Mouse (Mus musculus): ENCODE measurements around the gene Wdr31. TPM values are rescaled to one million over a fixed set of nuclear protein-coding genes. Genes with fewer than 3 reads are reported as not detected.
"Not testable (repeated sequence)": the region's sequence is repeated elsewhere in the genome, so short reads cannot be mapped to it uniquely, and the experiment has no call there.

Wdr31 gene
- polyA plus RNA-seq, 1 experiment from 2014 or later, result 12.5 TPM

DNA sequence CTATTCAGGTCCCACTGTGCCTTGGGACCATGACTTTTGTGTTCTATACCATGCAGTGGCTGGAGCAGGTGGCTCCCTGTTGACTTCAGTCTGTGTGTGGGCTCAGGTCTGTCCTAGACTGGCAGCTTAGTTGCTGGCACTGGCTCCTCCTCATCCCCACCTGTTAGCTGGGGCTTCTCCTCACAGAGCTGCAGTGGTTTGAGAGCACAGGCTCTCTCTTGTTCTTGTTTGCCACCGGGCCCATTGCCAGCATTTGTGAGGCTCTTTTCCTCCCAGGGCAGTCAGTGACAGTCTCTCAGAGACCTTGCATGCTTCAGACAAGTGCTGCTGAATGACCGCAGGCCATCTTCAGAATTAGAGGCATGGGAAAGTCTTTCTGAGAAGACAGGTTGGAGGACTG is 22.0 kb upstream of the Wdr31 start:
- no peaks in the 10 kb centered on the region for H3K27me3 ChIP-seq (replicated peaks)
- H3K27ac ChIP-seq (replicated peaks), result no peak overlapping the region
- H3K4me3 ChIP-seq (replicated peaks), result no peak overlapping the region
- no peak overlapping the region for H3K4me2 ChIP-seq
- no peaks in the 10 kb centered on the region for H3K4me1 ChIP-seq
- H3K9me3 ChIP-seq (replicated peaks), result no peaks in the 10 kb centered on the region
- no peak for ATAC-seq (ENCODE audit: low FRiP score)
- no peak overlapping the region for H3K9ac ChIP-seq (replicated peaks)
- H3K36me3 ChIP-seq, result peaks cover 6% of the 10 kb centered on the region; the same call in 1 of the 2 replicates
- WGBS, result 86% methylated on average over 2 of the region's 2 CpGs

DNA sequence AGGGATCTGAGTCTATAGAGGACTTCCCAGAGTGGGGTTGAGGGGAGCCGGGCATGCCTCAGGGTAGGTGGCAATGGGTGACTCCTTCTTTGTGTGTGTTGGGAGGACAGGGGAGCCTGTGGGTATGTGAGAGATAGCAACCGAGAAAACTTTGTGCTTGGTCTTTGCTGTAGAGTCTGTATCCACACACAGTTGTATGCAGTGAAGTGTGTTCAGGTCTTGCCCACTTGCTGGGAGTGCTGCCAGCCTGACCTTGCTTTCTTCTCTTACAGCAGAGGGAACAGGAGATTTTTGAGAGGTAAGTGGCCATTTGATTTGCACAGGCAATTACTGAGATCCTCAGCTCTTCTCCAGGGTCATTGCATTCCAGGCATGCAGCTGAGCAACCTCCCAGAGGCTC is 17.2 kb upstream of the Wdr31 start:
- no peaks in the 10 kb centered on the region for H3K27me3 ChIP-seq (replicated peaks)
- no peak overlapping the region for H3K4me3 ChIP-seq (replicated peaks)
- no peak overlapping the region for H3K4me2 ChIP-seq
- 68% methylated on average over 2 of the region's 2 CpGs for WGBS
- no peaks in the 10 kb centered on the region for H3K36me3 ChIP-seq
- no peaks in the 10 kb centered on the region for H3K4me1 ChIP-seq
- no peak overlapping the region for H3K27ac ChIP-seq (replicated peaks)
- no peaks in the 10 kb centered on the region for H3K9me3 ChIP-seq (replicated peaks)
- H3K9ac ChIP-seq (replicated peaks), result no peak overlapping the region
- no peak for ATAC-seq (ENCODE audit: low FRiP score)

DNA sequence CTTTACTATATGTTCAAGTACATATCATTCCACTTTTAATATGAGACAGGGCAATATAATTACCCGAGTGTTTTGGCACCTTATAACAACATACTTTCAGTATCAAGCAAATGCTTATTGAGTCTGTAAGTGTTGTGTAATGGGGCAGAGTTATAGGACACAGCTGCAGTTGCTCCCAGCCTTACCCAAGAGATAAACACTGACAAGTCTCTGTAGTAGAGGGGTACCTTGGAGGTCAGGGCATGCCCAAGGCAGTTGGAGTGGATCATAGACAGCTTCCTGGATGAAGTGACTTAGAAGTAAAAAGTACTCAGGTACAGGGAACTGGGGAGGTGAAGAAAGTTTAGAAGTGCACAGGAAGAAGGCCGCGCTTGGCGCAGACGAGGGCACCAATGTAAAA is 16.5 kb upstream of the Wdr31 start:
- no peak overlapping the region for H3K4me3 ChIP-seq (replicated peaks)
- ATAC-seq (ENCODE audit: low FRiP score), result no peak
- no peak overlapping the region for H3K9ac ChIP-seq (replicated peaks)
- 0 out of 2 replicates have a peak, but pooled peaks cover 4% of the 10 kb centered on the region for H3K27me3 ChIP-seq (replicated peaks)
- H3K36me3 ChIP-seq, result no peaks in the 10 kb centered on the region
- H3K4me2 ChIP-seq, result no peak overlapping the region
- WGBS, result 95% methylated on average over 5 of the region's 5 CpGs
- H3K27ac ChIP-seq (replicated peaks), result no peak overlapping the region
- no peaks in the 10 kb centered on the region for H3K4me1 ChIP-seq
- no peaks in the 10 kb centered on the region for H3K9me3 ChIP-seq (replicated peaks)

DNA sequence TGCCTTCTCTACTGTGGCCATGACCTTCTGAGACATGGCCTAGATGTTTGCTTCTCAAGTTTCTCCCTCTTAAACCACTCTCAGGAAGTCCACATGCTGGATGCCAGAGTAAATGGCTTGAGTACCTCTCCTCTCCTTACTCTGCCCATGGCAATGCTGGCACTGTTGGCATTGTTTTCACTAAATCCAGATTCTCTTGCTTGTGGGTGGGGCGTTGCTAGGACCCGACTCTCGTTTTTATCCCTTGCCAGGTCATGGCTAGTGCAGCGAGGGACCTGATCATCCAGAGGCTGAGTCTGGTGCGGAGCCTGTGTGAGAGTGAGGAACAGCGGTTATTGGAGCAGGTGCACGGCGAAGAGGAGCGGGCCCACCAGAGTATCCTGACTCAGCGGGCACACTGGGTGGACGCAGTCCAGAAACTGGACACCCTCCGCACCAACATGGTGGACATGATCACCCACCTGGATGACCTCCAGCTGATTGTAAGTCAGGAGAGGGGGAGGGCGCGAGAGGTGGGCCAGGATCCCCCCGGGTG is 15.5 kb upstream of the Wdr31 start:
- Histone ChIP-seq H3K4me1 (no peaks in the 10 kb centered on the region), H3K27ac (replicated peaks) (no peak overlapping the region), H3K9me3 (replicated peaks) (no peaks in the 10 kb centered on the region), H3K9ac (replicated peaks) (no peak overlapping the region), H3K4me3 (replicated peaks) (no peak overlapping the region), H3K36me3 (no peaks in the 10 kb centered on the region), H3K4me2 (no peak overlapping the region), H3K27me3 (replicated peaks) (peaks cover 8% of the 10 kb centered on the region; the same call in 1 of the 2 replicates)
- no peak for ATAC-seq (ENCODE audit: low FRiP score)
- WGBS, result 93% methylated on average over 15 of the region's 15 CpGs

DNA sequence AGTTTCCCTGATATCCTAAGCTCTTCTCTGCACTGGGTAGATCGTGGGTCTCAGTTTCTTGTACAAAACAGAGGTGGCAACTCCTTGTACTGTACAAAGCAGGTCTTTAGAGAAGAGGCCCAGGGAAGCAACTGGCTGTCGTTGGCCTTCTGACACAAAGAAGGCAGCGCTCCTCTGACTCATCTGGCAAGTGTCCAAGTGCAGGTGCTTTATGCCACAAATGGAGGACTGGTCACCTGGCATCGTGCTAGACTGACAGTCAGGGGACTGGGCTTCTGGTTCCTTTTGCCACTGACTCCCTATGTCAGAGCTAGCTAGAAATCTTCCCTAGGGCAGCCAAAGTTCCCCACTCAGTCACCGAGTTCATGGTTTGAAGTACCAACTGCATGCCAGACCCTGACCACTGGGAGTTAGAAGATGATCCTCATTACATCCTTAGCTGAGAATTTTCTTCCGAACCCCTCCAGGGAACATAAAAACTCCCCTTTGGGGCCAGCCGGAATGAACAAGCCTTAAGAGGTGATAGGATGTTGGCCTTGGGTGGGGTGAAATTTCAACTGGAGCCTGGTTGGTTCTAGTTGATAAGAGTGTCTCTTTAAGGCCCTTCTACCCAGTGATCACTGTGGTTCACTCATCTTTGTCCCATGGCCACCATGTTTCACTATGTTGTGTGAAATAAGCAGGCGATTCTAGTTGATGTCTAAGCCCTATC is 14.9 kb upstream of the Wdr31 start:
- ATAC-seq (ENCODE audit: low FRiP score), result no peak
- Histone ChIP-seq H3K4me1 (no peaks in the 10 kb centered on the region), H3K36me3 (no peaks in the 10 kb centered on the region), H3K9ac (replicated peaks) (no peak overlapping the region), H3K27ac (replicated peaks) (no peak overlapping the region), H3K27me3 (replicated peaks) (peaks cover 8% of the 10 kb centered on the region; the same call in 1 of the 2 replicates), H3K4me2 (no peak overlapping the region), H3K4me3 (replicated peaks) (no peak overlapping the region), H3K9me3 (replicated peaks) (no peaks in the 10 kb centered on the region)
- 86% methylated on average over 8 of the region's 8 CpGs for WGBS

DNA sequence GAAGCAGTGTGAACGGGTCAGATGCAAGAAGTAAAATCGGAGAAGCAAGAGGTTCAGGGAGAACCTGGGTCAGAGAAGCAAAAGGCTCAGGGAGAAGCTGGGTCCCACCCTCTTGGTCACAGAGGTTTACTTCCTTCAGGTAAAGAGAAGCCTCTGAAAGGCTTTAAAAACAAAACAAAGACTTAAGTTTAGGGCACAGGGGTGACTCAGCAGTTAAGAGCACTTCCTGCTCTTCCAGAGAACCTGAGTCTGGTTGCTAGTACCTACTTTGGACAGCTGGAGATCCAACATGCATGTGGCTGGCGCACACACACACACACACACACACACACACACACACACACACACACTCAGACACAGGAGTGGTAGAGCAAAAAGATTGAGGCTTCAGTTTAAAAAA is 14.2 kb upstream of the Wdr31 start:
- H3K27me3 ChIP-seq (replicated peaks), result peaks cover 10% of the 10 kb centered on the region; the same call in 1 of the 2 replicates
- H3K4me2 ChIP-seq, result no peak overlapping the region
- H3K27ac ChIP-seq (replicated peaks), result no peak overlapping the region
- no peak for ATAC-seq (ENCODE audit: low FRiP score)
- H3K36me3 ChIP-seq, result no peaks in the 10 kb centered on the region
- no peaks in the 10 kb centered on the region for H3K9me3 ChIP-seq (replicated peaks)
- H3K9ac ChIP-seq (replicated peaks), result no peak overlapping the region
- peaks cover 3% of the 10 kb centered on the region for H3K4me1 ChIP-seq
- WGBS, result 90% methylated on average over 3 of the region's 3 CpGs
- H3K4me3 ChIP-seq (replicated peaks), result no peak overlapping the region

DNA sequence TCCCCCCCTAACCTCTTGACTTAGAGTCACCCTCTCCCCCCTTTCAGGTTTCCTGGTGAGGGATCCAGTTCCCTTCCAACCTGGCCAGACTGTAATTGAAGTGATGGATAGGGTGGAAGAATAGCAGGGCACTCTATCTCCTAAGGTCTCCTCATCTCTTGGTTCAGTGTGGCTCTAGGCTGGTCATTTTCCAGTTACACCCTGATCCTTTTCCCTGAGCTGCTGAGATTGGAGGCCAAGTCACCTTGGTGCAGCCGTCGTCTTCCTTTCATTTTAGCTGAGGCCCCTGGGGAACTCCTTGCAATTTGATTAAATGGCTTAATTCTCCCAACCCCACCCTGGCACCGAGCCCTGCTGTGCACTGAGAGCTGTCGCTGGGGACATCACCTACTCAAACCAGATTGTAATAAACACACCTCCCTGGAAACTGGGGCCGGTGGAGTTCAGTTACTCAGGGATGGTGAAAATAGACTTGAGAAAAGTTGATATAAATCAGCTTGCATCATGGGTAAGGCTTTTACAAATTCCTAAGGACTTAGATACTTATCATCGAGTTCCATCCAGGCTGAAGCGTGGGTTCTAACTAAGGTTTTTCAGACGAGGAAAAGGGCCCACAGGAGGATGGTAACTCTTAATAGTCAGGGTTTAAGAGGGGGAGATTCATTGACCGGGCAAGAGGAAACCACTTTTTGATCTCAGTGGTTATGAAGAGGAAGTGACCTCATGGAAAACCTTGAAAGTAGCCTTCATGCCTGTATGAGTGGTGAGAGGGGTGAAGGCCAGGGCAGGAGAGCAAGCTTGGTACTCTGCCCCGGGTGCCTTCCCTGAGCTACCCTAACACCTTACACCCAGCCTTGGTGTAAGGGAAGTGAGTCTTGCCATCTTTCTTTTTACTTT is 10.3 kb upstream of the Wdr31 start:
- ATAC-seq (ENCODE audit: low FRiP score), result 0 out of 2 replicates have a peak, but pooled peaks have one; percentile 34
- peaks cover 31% of the 10 kb centered on the region for H3K27me3 ChIP-seq (replicated peaks)

DNA sequence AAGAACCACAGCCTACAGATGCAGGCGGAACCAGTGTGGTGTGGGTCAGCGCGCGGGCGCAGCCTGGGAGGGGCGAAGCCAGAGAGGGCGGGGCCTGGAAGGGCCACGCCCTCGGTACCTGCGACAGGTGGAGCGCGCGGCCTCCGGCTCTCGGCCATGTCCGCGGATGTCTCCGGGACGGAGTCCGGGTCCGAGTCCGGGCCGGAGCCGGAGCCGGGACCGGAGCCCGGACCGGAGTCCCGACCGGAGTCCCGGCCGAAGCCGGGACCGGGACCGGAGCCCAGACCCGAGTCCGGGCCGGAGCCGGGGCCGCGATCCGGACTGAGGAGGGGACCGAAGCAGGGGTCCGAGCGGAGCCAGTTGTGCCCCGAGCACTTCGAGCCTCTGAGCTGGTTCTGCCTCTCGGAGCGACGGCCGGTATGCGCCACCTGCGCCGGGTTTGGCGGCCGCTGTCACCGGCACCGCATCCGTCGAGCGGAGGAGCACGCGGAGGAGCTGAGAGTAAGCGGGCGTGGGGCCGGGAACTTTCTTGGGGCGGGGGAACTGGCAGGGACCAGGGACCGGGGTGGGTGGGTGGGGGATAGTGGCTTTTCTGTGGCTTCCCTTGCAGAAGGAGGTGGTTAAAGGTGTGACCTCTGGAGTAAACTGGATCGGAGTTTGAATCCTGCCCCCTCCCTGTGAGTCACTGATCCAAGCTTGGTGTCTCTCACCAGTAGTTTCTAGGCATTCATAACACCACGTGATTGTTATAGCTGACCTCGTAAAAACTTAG is 9.4 kb upstream of the Wdr31 start, which contains the start of gene Bspry:
Bspry (plus strand) TSS at position 117 of the 772 bp plus-strand sequence.
- Histone ChIP-seq H3K4me1 (peaks cover 12% of the 10 kb centered on the region), H3K27me3 (replicated peaks) (peaks cover 31% of the 10 kb centered on the region), H3K27ac (replicated peaks) (no peak within 1 kb of the TSS), H3K4me2 (peak within 1 kb of the TSS; percentile 80), H3K36me3 (no peaks in the 10 kb centered on the region), H3K4me3 (replicated peaks) (peak within 1 kb of the TSS; percentile 42), H3K9me3 (replicated peaks) (no peaks in the 10 kb centered on the region), H3K9ac (replicated peaks) (no peak within 1 kb of the TSS)
- 2% methylated on average over 70 of the region's 71 CpGs for WGBS
- peak; percentile 86 for ATAC-seq (ENCODE audit: low FRiP score)

More for the DNA sequence above, 10.3 kb upstream of the Wdr31 start:
- no peaks in the 10 kb centered on the region for H3K36me3 ChIP-seq
- H3K27ac ChIP-seq (replicated peaks), result no peak overlapping the region
- H3K4me1 ChIP-seq, result peaks cover 12% of the 10 kb centered on the region
- 0 out of 2 replicates have a peak overlapping the region, but pooled peaks have one; percentile 80 for H3K4me2 ChIP-seq
- no peak overlapping the region for H3K4me3 ChIP-seq (replicated peaks)
- WGBS, result 48% methylated on average over 10 of the region's 10 CpGs
- H3K9me3 ChIP-seq (replicated peaks), result no peaks in the 10 kb centered on the region
- H3K9ac ChIP-seq (replicated peaks), result no peak overlapping the region

DNA sequence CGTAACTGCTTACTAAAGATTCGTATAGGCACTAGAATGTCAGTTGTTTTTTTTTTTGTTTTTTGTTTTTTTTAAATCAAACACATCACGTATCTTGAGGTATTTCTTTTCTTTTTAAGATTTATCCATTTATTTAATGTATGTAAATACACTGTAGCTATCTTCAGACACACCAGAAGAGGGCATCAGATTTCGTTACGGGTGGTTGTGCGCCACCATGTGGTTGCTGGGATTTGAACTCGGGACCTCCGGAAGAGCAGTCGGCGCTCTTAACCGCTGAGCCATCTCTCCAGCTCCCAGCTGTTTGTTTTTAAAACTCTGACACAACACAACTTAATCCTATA is 8.9 kb upstream of the Wdr31 start:
- not testable (repeated sequence) for H3K36me3 ChIP-seq; H3K9me3 ChIP-seq (replicated peaks); H3K27ac ChIP-seq (replicated peaks); H3K9ac ChIP-seq (replicated peaks)
- Histone ChIP-seq H3K27me3 (replicated peaks) (peaks cover 31% of the 10 kb centered on the region), H3K4me2 (peak overlapping the region; percentile 80), H3K4me3 (replicated peaks) (peak overlapping the region; percentile 42), H3K4me1 (peaks cover 12% of the 10 kb centered on the region)
- peak; percentile 22; the same call in 1 of the 2 replicates for ATAC-seq (ENCODE audit: low FRiP score)
- WGBS, result 17% methylated on average over 11 of the region's 11 CpGs

DNA sequence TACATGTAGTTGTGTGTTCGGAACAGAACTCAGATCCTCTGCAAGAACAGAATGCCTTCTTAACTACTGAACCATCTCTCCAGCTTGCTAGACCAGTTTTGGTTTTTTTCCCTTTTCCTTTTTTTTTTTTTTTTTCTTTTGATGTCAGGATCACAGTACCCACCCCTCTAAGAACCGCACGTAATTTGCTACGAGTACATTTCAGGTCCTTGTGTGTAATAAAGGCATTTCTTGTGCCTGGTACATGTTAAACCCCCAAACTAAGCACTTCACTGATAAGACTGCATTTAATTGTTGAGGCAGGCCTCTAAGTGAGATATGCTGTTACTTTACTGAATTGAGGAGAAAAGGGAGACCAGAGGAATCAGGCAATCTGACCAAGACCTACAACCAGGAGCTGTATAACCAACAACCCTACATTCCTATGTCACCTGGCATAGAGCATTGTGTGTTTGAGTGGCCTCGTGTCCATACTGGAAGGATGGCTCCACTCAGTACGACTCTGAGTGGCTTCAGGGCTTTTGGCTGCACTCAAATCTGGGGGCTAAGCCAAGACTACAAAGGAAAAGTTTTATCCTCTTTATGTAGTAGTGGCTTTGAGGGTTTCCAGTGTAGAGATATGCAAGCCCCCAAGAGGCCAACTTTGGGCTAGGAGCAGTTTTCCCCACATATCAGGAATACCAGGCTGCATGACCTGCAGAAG is 7.0 kb upstream of the Wdr31 start:
- Histone ChIP-seq H3K27ac (replicated peaks) (no peak overlapping the region), H3K9ac (replicated peaks) (no peak overlapping the region), H3K4me3 (replicated peaks) (no peak overlapping the region), H3K36me3 (no peaks in the 10 kb centered on the region), H3K4me1 (peaks cover 12% of the 10 kb centered on the region), H3K9me3 (replicated peaks) (no peaks in the 10 kb centered on the region), H3K27me3 (replicated peaks) (peaks cover 33% of the 10 kb centered on the region), H3K4me2 (no peak overlapping the region)
- 89% methylated on average over 6 of the region's 6 CpGs for WGBS
- ATAC-seq (ENCODE audit: low FRiP score), result no peak

DNA sequence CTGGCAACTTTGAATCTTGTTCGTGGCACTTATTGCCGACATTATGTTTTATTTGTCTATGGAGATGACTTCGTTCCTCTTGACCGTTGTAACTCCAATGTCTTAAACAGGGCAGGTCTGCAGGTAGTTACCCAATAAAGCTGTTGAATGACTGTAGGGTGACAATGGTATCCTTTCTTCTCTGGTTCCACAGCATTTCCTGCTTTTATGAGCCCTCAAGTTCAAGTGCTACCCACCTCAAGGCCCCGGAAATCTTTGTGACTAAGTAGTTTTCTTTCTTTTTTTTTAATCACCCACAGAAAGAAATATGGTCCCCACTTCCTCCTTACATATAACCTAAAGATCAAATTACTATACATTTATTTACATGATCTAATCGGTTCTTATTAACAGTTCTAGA is 5.1 kb upstream of the Wdr31 start:
- ATAC-seq (ENCODE audit: low FRiP score), result no peak
- Histone ChIP-seq H3K36me3 (no peaks in the 10 kb centered on the region), H3K9ac (replicated peaks) (no peak overlapping the region), H3K4me1 (peaks cover 15% of the 10 kb centered on the region), H3K27me3 (replicated peaks) (peaks cover 25% of the 10 kb centered on the region), H3K9me3 (replicated peaks) (no peaks in the 10 kb centered on the region), H3K27ac (replicated peaks) (no peak overlapping the region), H3K4me3 (replicated peaks) (no peak overlapping the region), H3K4me2 (no peak overlapping the region)
- WGBS, result 86% methylated on average over 6 of the region's 6 CpGs

Measured in neural tube, embryonic 15.5 days (tissue).